Mouse (Mus musculus): ENCODE measurements around the gene Grb14.

Grb14 gene

GRCm38 (mm10) chr2:64974549-64974948 is 50.2 kb downstream of the Grb14 start:
- no peak for DNase-seq (ENCODE audit: low spot score)

GRCm38 (mm10) chr2:64973819-64974441 is 50.9 kb downstream of the Grb14 start:
- DNase-seq (ENCODE audit: low spot score) = no peak

GRCm38 (mm10) chr2:64973125-64973524 is 51.7 kb downstream of the Grb14 start:
- DNase-seq (ENCODE audit: low spot score) = no peak

GRCm38 (mm10) chr2:64971828-64972227 is 53.0 kb downstream of the Grb14 start:
- no peak for DNase-seq (ENCODE audit: low spot score)

GRCm38 (mm10) chr2:64970992-64971391 is 53.8 kb downstream of the Grb14 start:
- DNase-seq (ENCODE audit: low spot score) = no peak

- no peak for DNase-seq (ENCODE audit: low spot score)
Observed at GRCm38 (mm10) chr2:64966893-64967444, 57.8 kb downstream of the Grb14 start.

- no peak for DNase-seq (ENCODE audit: low spot score)
Observed at GRCm38 (mm10) chr2:64966323-64966722, 58.5 kb downstream of the Grb14 start.

- DNase-seq (ENCODE audit: low spot score) = no peak
Observed at GRCm38 (mm10) chr2:64965227-64965864, 59.4 kb downstream of the Grb14 start.

GRCm38 (mm10) chr2:64962196-64962595 is 62.6 kb downstream of the Grb14 start:
- no peak for DNase-seq (ENCODE audit: low spot score)

GRCm38 (mm10) chr2:64961381-64961780 is 63.4 kb downstream of the Grb14 start:
- DNase-seq (ENCODE audit: low spot score) = no peak

- no peak for DNase-seq (ENCODE audit: low spot score)
Observed at GRCm38 (mm10) chr2:64959657-64960056, 65.1 kb downstream of the Grb14 start.

- DNase-seq (ENCODE audit: low spot score) = no peak
Observed at GRCm38 (mm10) chr2:64955441-64955840, 69.3 kb downstream of the Grb14 start.

- no peak for DNase-seq (ENCODE audit: low spot score)
Observed at GRCm38 (mm10) chr2:64949210-64949609, 75.6 kb downstream of the Grb14 start.

GRCm38 (mm10) chr2:64948418-64949169 is 76.2 kb downstream of the Grb14 start:
- DNase-seq (ENCODE audit: low spot score) = no peak

GRCm38 (mm10) chr2:64947484-64947883 is 77.3 kb downstream of the Grb14 start:
- no peak for DNase-seq (ENCODE audit: low spot score)

- DNase-seq (ENCODE audit: low spot score) = no peak
Observed at GRCm38 (mm10) chr2:64920879-64921278, 103.9 kb downstream of the Grb14 start.

GRCm38 (mm10) chr2:64915448-64915847 is 109.3 kb downstream of the Grb14 start:
- DNase-seq (ENCODE audit: low spot score) = no peak

GRCm38 (mm10) chr2:64904877-64905276 is 119.9 kb downstream of the Grb14 start:
- no peak for DNase-seq (ENCODE audit: low spot score)

- no peak for DNase-seq (ENCODE audit: low spot score)
Observed at GRCm38 (mm10) chr2:64897844-64898243, 126.9 kb downstream of the Grb14 start.

GRCm38 (mm10) chr2:64893233-64893632 is 131.6 kb downstream of the Grb14 start:
- no peak for DNase-seq (ENCODE audit: low spot score)

GRCm38 (mm10) chr2:64887098-64887757 is 137.6 kb downstream of the Grb14 start:
- no peak for DNase-seq (ENCODE audit: low spot score)

- no peak for DNase-seq (ENCODE audit: low spot score)
Observed at GRCm38 (mm10) chr2:64885696-64886095, 139.1 kb downstream of the Grb14 start.

All from urinary bladder, postnatal 10 days (tissue).